ENCODE assay signal across 21 mouse cellular contexts in the genomic region with DNA sequence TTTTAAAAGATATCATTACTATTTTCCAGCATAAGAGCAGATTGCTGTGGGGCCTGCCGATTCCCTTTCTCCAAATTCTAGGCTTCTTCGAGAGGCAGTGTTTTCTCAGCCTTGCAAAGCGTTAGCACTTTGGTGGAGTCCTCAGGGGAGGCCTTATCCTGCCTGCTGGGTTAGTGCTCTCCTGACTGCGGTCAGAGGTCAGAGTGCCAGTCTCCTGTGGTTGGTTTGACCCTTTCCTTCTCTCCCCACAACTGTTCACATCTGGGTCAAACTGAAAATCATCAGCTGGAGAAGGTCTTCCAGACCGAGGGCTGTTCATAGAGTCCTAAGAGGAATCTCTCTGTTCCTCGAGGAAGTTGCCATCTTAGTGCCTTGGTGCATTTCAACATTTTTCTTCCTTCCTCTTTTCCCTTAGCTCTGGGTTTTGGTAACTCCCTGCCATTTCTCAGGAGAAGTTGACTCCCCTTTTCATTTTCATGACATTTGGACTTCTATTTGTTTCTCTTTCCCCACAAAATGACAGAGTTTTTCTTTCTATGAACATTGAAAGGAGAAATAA. TPM values are rescaled to one million over a fixed set of nuclear protein-coding genes. Genes with fewer than 3 reads are reported as not detected.
DNase-seq lines count a peak whose midpoint lies in the region; ATAC-seq and TF ChIP-seq lines count a peak whose summit lies in the region.
"Had no signal": no experiment of that assay in that cellular context is flagged by ENCODE, and none has a peak within 500 bp of the region (broad histone marks: within the 10 kb centered on the region; RNA-seq: fewer than 3 reads in every experiment).

No protein-coding gene starts in this region.

- no peak overlapping the region for H3K9ac ChIP-seq in liver, embryonic 14.5 days (replicated peaks)
- no peak overlapping the region for H3K9ac ChIP-seq in midbrain, embryonic 13.5 days (replicated peaks)
- H3K9ac ChIP-seq: heart, embryonic 13.5 days had no signal

- H3K36me3 ChIP-seq in testis, adult 2 months (ENCODE audit: control insufficient read depth, insufficient read depth, low read length), result no peaks in the 10 kb centered on the region
- no peaks in the 10 kb centered on the region for H3K36me3 ChIP-seq in liver, embryonic 14.5 days (replicated peaks; ENCODE audit: control insufficient read depth, insufficient read depth, low read depth)
- H3K36me3 ChIP-seq in midbrain, embryonic 13.5 days, result no peaks in the 10 kb centered on the region
- H3K36me3 ChIP-seq: heart, embryonic 13.5 days; hindbrain, embryonic 10.5 days had no signal

- 2% methylated on average over 6 of the region's 6 CpGs for WGBS in bone marrow, adult 2 months
- WGBS in liver, embryonic 14.5 days (ENCODE audit: insufficient replicate concordance), result 6% methylated on average over 6 of the region's 6 CpGs
- WGBS in midbrain, embryonic 13.5 days, result 58% methylated on average over 6 of the region's 6 CpGs

- TF ChIP-seq EP300 in liver, embryonic 14.5 days (IDR thresholded peaks at IDR 0.05; ENCODE audit: low read depth), result no peak

- no peak for ATAC-seq in liver, embryonic 14.5 days (ENCODE audit: insufficient read depth)
- peak; percentile 13; the same call in 1 of the 2 replicates for ATAC-seq in neutrophil, adult 5-6 weeks (ENCODE audit: extremely low read depth, insufficient number of reproducible peaks, low FRiP score, poor library complexity, severe bottlenecking)
- ATAC-seq in midbrain, embryonic 13.5 days, result no peak
- ATAC-seq: forebrain, embryonic 14.5 days had no signal

- peaks cover 6% of the 10 kb centered on the region for H3K4me1 ChIP-seq in testis, adult 2 months (ENCODE audit: control insufficient read depth, insufficient read depth, low read length)
- H3K4me1 ChIP-seq in bone marrow, adult 2 months (ENCODE audit: control insufficient read depth, insufficient read depth, low read length), result peaks cover 1% of the 10 kb centered on the region; the same call in 1 of the 2 replicates
- peaks cover 3 to 7% of the 10 kb centered on the region in 2 experiments; a peak in 2 of 4 replicates for H3K4me1 ChIP-seq in liver, embryonic 14.5 days (replicated peaks; ENCODE audit: control insufficient read depth in 2 of 2, insufficient read depth in 2 of 2, low read length in 1 of 2)
- peaks cover 12% of the 10 kb centered on the region for H3K4me1 ChIP-seq in midbrain, embryonic 13.5 days (replicated peaks)

- peak overlapping the region; percentile 36 for H3K4me2 ChIP-seq in liver, embryonic 14.5 days (ENCODE audit: low read depth)
- no peak overlapping the region for H3K4me2 ChIP-seq in midbrain, embryonic 13.5 days (replicated peaks)

- no peak for TF ChIP-seq POLR2A in testis, adult 2 months (IDR thresholded peaks at IDR 0.05; ENCODE audit: control insufficient read depth, low read depth, low read length)
- TF ChIP-seq POLR2A in bone marrow, adult 2 months (IDR thresholded peaks at IDR 0.05; ENCODE audit: borderline replicate concordance, control insufficient read depth, low read depth, low read length), result no peak

- no peak for TF ChIP-seq CTCF in testis, adult 2 months (IDR thresholded peaks at IDR 0.05; ENCODE audit: control insufficient read depth, insufficient read depth, insufficient replicate concordance, low read depth, low read length)
- no peak for TF ChIP-seq CTCF in bone marrow, adult 2 months (IDR thresholded peaks at IDR 0.05; ENCODE audit: control insufficient read depth, insufficient read depth, low read length)
- TF ChIP-seq CTCF in liver, embryonic 14.5 days (IDR thresholded peaks at IDR 0.05; ENCODE audit: low read depth), result no peak

- H3K4me3 ChIP-seq in testis, adult 2 months (ENCODE audit: control insufficient read depth, low read depth, low read length), result peak overlapping the region; percentile 5; the same call in 1 of the 2 replicates
- H3K4me3 ChIP-seq in bone marrow, adult 2 months (replicated peaks; ENCODE audit: control insufficient read depth, low read depth, low read length), result peak overlapping the region; percentile 3
- H3K4me3 ChIP-seq in liver, embryonic 14.5 days (ENCODE audit: insufficient read depth in 1 of 2, low read depth in 2 of 2, low read length in 2 of 2), result no peak overlapping the region
- no peak overlapping the region for H3K4me3 ChIP-seq in midbrain, embryonic 13.5 days (replicated peaks)
- H3K4me3 ChIP-seq: heart, embryonic 13.5 days; hindbrain, embryonic 10.5 days had no signal

- DNase-seq in testis, postnatal 14 days (ENCODE audit: low spot score), result no peak
- DNase-seq in liver, embryonic 14.5 days (ENCODE audit: low read depth in 3 of 3, low spot score in 3 of 3), result no peak
- no peak for DNase-seq in cerebellum, adult 8-10 months
- no peak for DNase-seq in cerebellum, postnatal 10 days
- DNase-seq: adrenal gland, adult 8-10 months; gastrocnemius, postnatal 10 days; layer of hippocampus, postnatal 36 days; lung, postnatal 10 days had no signal

- no peaks in the 10 kb centered on the region for H3K27me3 ChIP-seq in testis, adult 2 months (ENCODE audit: control insufficient read depth, insufficient read depth, low read length)
- H3K27me3 ChIP-seq in liver, embryonic 14.5 days (ENCODE audit: control insufficient read depth, insufficient read depth, low read length), result no peaks in the 10 kb centered on the region
- H3K27me3 ChIP-seq in midbrain, embryonic 13.5 days, result peaks cover 29% of the 10 kb centered on the region

- H3K27ac ChIP-seq in testis, adult 2 months (ENCODE audit: control insufficient read depth, insufficient read depth, low read depth, low read length), result no peak overlapping the region
- peak overlapping the region; percentile 76 for H3K27ac ChIP-seq in bone marrow, adult 2 months (ENCODE audit: control insufficient read depth, insufficient read depth, low read depth, low read length, poor library complexity)
- H3K27ac ChIP-seq in liver, embryonic 14.5 days, result no peak overlapping the region
- H3K27ac ChIP-seq in midbrain, embryonic 13.5 days, result no peak overlapping the region
- H3K27ac ChIP-seq: heart, embryonic 13.5 days; hindbrain, embryonic 10.5 days; kidney, postnatal 0 days had no signal

- no peaks in the 10 kb centered on the region for H3K9me3 ChIP-seq in liver, embryonic 14.5 days (ENCODE audit: control insufficient read depth, low read length)
- H3K9me3 ChIP-seq in midbrain, embryonic 13.5 days, result no peaks in the 10 kb centered on the region
- H3K9me3 ChIP-seq: heart, embryonic 13.5 days; hindbrain, embryonic 10.5 days had no signal

RNA-seq across cellular contexts. Expression of a gene that starts 14.9 kb away (rescaled TPM):
- not detected in 2 replicates for polyA plus RNA-seq in testis, adult 2 months (2012; rRNA removed)
- polyA plus RNA-seq in bone marrow, adult 2 months (2011; ENCODE audit: insufficient read depth, insufficient read length, low replicate concordance, missing spikeins), result not detected in 2 replicates
- not detected in 2 replicates for polyA plus RNA-seq in liver, embryonic 14.5 days (2012; rRNA removed)
- polyA plus RNA-seq in liver, embryonic 14.5 days (2014; fragmentation: Nextera tagmentation; extraction: Ambion mirVana), result not detected in 2 replicates
- total RNA-seq in neutrophil, adult 5-6 weeks (2017), result not detected in 2 replicates
- polyA plus RNA-seq in midbrain, embryonic 13.5 days (2015; fragmentation: Nextera tagmentation; extraction: Ambion mirVana), result not detected in 2 replicates
- total RNA-seq: adrenal gland, adult 8-10 months; gastrocnemius, postnatal 10 days; layer of hippocampus, postnatal 36 days; midbrain, postnatal 0 days had no signal
- polyA plus RNA-seq: cortical plate, adult 2 months; forebrain, embryonic 14.5 days; heart, embryonic 13.5 days; hindbrain, embryonic 10.5 days; intestine, embryonic 14.5 days; kidney, postnatal 0 days; limb, embryonic 11.5 days; midbrain, postnatal 0 days; neural tube, embryonic 14.5 days had no signal

RNA-seq across cellular contexts. Expression of a gene that starts 15.2 kb away (rescaled TPM):
- polyA plus RNA-seq in testis, adult 2 months (2012; rRNA removed), result not detected in 2 replicates
- not detected in 2 replicates for polyA plus RNA-seq in bone marrow, adult 2 months (2011; ENCODE audit: insufficient read depth, insufficient read length, low replicate concordance, missing spikeins)
- polyA plus RNA-seq in liver, embryonic 14.5 days (2012; rRNA removed), result not detected in 2 replicates
- not detected in 2 replicates for polyA plus RNA-seq in liver, embryonic 14.5 days (2014; fragmentation: Nextera tagmentation; extraction: Ambion mirVana)
- total RNA-seq in neutrophil, adult 5-6 weeks (2017), result not detected in 2 replicates
- polyA plus RNA-seq in midbrain, embryonic 13.5 days (2015; fragmentation: Nextera tagmentation; extraction: Ambion mirVana), result not detected in 2 replicates
- total RNA-seq: adrenal gland, adult 8-10 months; gastrocnemius, postnatal 10 days; layer of hippocampus, postnatal 36 days; midbrain, postnatal 0 days had no signal
- polyA plus RNA-seq: cortical plate, adult 2 months; forebrain, embryonic 14.5 days; heart, embryonic 13.5 days; hindbrain, embryonic 10.5 days; intestine, embryonic 14.5 days; kidney, postnatal 0 days; limb, embryonic 11.5 days; midbrain, postnatal 0 days; neural tube, embryonic 14.5 days had no signal

RNA-seq across cellular contexts. Expression of a gene that starts 23.4 kb away (rescaled TPM):
- polyA plus RNA-seq in testis, adult 2 months (2012; rRNA removed), result not detected in 2 replicates
- polyA plus RNA-seq in bone marrow, adult 2 months (2011; ENCODE audit: insufficient read depth, insufficient read length, low replicate concordance, missing spikeins), result not detected in 2 replicates
- not detected in 2 replicates for polyA plus RNA-seq in liver, embryonic 14.5 days (2012; rRNA removed)
- polyA plus RNA-seq in liver, embryonic 14.5 days (2014; fragmentation: Nextera tagmentation; extraction: Ambion mirVana), result not detected in 2 replicates
- not detected in 2 replicates for total RNA-seq in neutrophil, adult 5-6 weeks (2017)
- polyA plus RNA-seq in midbrain, embryonic 13.5 days (2015; fragmentation: Nextera tagmentation; extraction: Ambion mirVana), result not detected in 2 replicates
- total RNA-seq: adrenal gland, adult 8-10 months; gastrocnemius, postnatal 10 days; layer of hippocampus, postnatal 36 days; midbrain, postnatal 0 days had no signal
- polyA plus RNA-seq: cortical plate, adult 2 months; forebrain, embryonic 14.5 days; heart, embryonic 13.5 days; hindbrain, embryonic 10.5 days; intestine, embryonic 14.5 days; kidney, postnatal 0 days; limb, embryonic 11.5 days; midbrain, postnatal 0 days; neural tube, embryonic 14.5 days had no signal

RNA-seq across cellular contexts. Expression of a gene that starts 29.8 kb away (rescaled TPM):
- polyA plus RNA-seq in testis, adult 2 months (2012; rRNA removed), result not detected in 2 replicates
- not detected in 2 replicates for polyA plus RNA-seq in bone marrow, adult 2 months (2011; ENCODE audit: insufficient read depth, insufficient read length, low replicate concordance, missing spikeins)
- polyA plus RNA-seq in liver, embryonic 14.5 days (2012; rRNA removed), result not detected in 2 replicates
- polyA plus RNA-seq in liver, embryonic 14.5 days (2014; fragmentation: Nextera tagmentation; extraction: Ambion mirVana), result not detected in 2 replicates
- total RNA-seq in neutrophil, adult 5-6 weeks (2017), result not detected in 2 replicates
- not detected in 2 replicates for polyA plus RNA-seq in midbrain, embryonic 13.5 days (2015; fragmentation: Nextera tagmentation; extraction: Ambion mirVana)
- total RNA-seq: adrenal gland, adult 8-10 months; gastrocnemius, postnatal 10 days; layer of hippocampus, postnatal 36 days; midbrain, postnatal 0 days had no signal
- polyA plus RNA-seq: cortical plate, adult 2 months; forebrain, embryonic 14.5 days; heart, embryonic 13.5 days; hindbrain, embryonic 10.5 days; intestine, embryonic 14.5 days; kidney, postnatal 0 days; limb, embryonic 11.5 days; midbrain, postnatal 0 days; neural tube, embryonic 14.5 days had no signal

RNA-seq across cellular contexts. Expression of a gene that starts 37.9 kb away (rescaled TPM):
- polyA plus RNA-seq in testis, adult 2 months (2012; rRNA removed), result not detected in 2 replicates
- not detected in 2 replicates for polyA plus RNA-seq in bone marrow, adult 2 months (2011; ENCODE audit: insufficient read depth, insufficient read length, low replicate concordance, missing spikeins)
- polyA plus RNA-seq in liver, embryonic 14.5 days (2012; rRNA removed), result not detected in 2 replicates
- not detected in 2 replicates for polyA plus RNA-seq in liver, embryonic 14.5 days (2014; fragmentation: Nextera tagmentation; extraction: Ambion mirVana)
- total RNA-seq in neutrophil, adult 5-6 weeks (2017), result not detected in 2 replicates
- not detected in 2 replicates for polyA plus RNA-seq in midbrain, embryonic 13.5 days (2015; fragmentation: Nextera tagmentation; extraction: Ambion mirVana)
- total RNA-seq: adrenal gland, adult 8-10 months; gastrocnemius, postnatal 10 days; layer of hippocampus, postnatal 36 days; midbrain, postnatal 0 days had no signal
- polyA plus RNA-seq: cortical plate, adult 2 months; forebrain, embryonic 14.5 days; heart, embryonic 13.5 days; hindbrain, embryonic 10.5 days; intestine, embryonic 14.5 days; kidney, postnatal 0 days; limb, embryonic 11.5 days; midbrain, postnatal 0 days; neural tube, embryonic 14.5 days had no signal

Comparison
In these comparisons a context has a peak if more than half of its experiments do, and no peak if none do; other contexts are left out.
1. H3K4me3 ChIP-seq: peak in testis, adult 2 months (single experiment) and bone marrow, adult 2 months (single experiment); none in liver, embryonic 14.5 days (0 of 2) and midbrain, embryonic 13.5 days (single experiment).